ENCODE assay signal across 8 mouse cellular contexts in the genomic region with DNA sequence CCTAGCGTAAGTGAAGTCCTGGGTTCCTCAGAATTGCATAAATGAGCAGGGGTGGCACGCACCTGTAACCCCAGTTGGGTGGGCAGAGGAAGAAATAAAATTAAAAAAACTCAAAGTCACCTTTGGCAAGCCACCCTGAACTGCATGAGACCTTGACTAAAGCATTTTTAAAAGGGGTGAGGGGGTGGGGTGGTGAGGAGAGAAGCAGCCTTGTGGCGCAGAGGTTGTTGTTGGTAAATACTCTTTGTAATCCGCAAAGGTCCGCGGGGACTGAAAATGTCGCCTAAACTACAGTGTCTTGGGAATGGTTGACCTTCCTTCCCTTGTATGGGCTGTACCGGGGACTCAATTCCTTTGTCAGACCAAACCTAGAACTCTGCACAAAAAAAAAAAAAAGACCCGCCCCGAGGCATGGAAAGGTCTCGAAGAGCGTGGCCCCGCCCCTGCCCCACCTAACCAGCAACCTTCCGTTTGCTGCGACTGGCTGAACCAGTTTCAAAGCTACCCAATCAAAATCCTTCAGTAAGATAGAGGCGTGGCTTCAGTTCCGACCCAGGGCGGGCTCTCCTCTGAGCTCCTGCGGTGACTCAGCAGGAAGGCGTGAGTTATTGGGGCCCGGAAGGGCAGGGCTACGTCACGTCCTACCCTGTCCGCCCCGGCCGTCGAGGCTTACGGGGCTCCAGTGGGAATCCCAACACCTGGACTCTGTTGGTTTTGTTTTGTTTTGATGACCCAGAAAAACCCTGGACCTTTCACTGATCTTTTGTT. TPM values are rescaled to one million over a fixed set of nuclear protein-coding genes. Genes with fewer than 3 reads are reported as not detected.
DNase-seq lines count a peak whose midpoint lies in the region; ATAC-seq and TF ChIP-seq lines count a peak whose summit lies in the region.

No protein-coding gene starts in this region.

- 9% methylated on average over 27 of the region's 28 CpGs for WGBS in kidney, embryonic 14.5 days
- 8% methylated on average over 28 of the region's 28 CpGs for WGBS in limb, embryonic 15.5 days

- peak overlapping the region; percentile 87 for H3K27ac ChIP-seq in bone marrow macrophage, adult 2 months (ENCODE audit: insufficient read depth, low read depth, low read length)
- H3K27ac ChIP-seq in embryonic fibroblast, embryonic 13.5 days (ENCODE audit: insufficient read depth, low read length), result peak overlapping the region; percentile 86
- H3K27ac ChIP-seq in kidney, embryonic 14.5 days (ENCODE audit: low read depth, low read length), result peak overlapping the region; percentile 90
- H3K27ac ChIP-seq in limb, embryonic 15.5 days, result peak overlapping the region; percentile 82

- peak; percentile 100 for DNase-seq in 416B (ENCODE audit: low read depth)
- peak; percentile 98 to 99 for DNase-seq in heart, adult 9 months (ENCODE audit: low spot score in 2 of 2)
- DNase-seq in monocyte, adult 2 months (ENCODE audit: low read depth in 1 of 2, low spot score in 2 of 2), result peak; percentile 88 to 91
- peak; percentile 97 to 98 for DNase-seq in spleen, postnatal 36 days (ENCODE audit: low spot score in 2 of 2)

- H3K4me2 ChIP-seq in kidney, embryonic 14.5 days (replicated peaks; ENCODE audit: low read depth, low read length), result peak overlapping the region; percentile 42
- H3K4me2 ChIP-seq in limb, embryonic 15.5 days, result peak overlapping the region; percentile 47

- peak; percentile 87 for ATAC-seq in kidney, embryonic 14.5 days (ENCODE audit: low FRiP score, low TSS enrichment)
- ATAC-seq in limb, embryonic 15.5 days (ENCODE audit: insufficient number of reproducible peaks, low FRiP score, low TSS enrichment, low read depth), result peak; percentile 85

- H3K9me3 ChIP-seq in kidney, embryonic 14.5 days (ENCODE audit: control insufficient read depth, low read length), result no peaks in the 10 kb centered on the region
- H3K9me3 ChIP-seq in limb, embryonic 15.5 days, result no peaks in the 10 kb centered on the region

- TF ChIP-seq POLR2A in bone marrow macrophage, adult 2 months (IDR thresholded peaks at IDR 0.05; ENCODE audit: borderline replicate concordance, low read depth, low read length), result no peak
- peak; percentile 58; the same call in 1 of the 2 replicates for TF ChIP-seq POLR2A in embryonic fibroblast, embryonic 13.5 days (IDR thresholded peaks at IDR 0.05; ENCODE audit: low read depth, low read length)

- peaks cover 51% of the 10 kb centered on the region for H3K4me1 ChIP-seq in bone marrow macrophage, adult 2 months (ENCODE audit: control insufficient read depth, insufficient read depth, low read length)
- H3K4me1 ChIP-seq in embryonic fibroblast, embryonic 13.5 days (ENCODE audit: control insufficient read depth, insufficient read depth, low read length), result peaks cover 14% of the 10 kb centered on the region; the same call in 1 of the 2 replicates
- H3K4me1 ChIP-seq in kidney, embryonic 14.5 days (ENCODE audit: control insufficient read depth, insufficient read depth, low read length), result peaks cover 12% of the 10 kb centered on the region; the same call in 1 of the 2 replicates
- peaks cover 20% of the 10 kb centered on the region for H3K4me1 ChIP-seq in limb, embryonic 15.5 days

- H3K9ac ChIP-seq in kidney, embryonic 14.5 days (ENCODE audit: low read depth, low read length), result peak overlapping the region; percentile 34
- H3K9ac ChIP-seq in limb, embryonic 15.5 days, result no peak overlapping the region

- no peaks in the 10 kb centered on the region for H3K36me3 ChIP-seq in kidney, embryonic 14.5 days (ENCODE audit: control insufficient read depth, insufficient read depth, low read length)
- no peaks in the 10 kb centered on the region for H3K36me3 ChIP-seq in limb, embryonic 15.5 days

- no peak for TF ChIP-seq CTCF in bone marrow macrophage, adult 2 months (IDR thresholded peaks at IDR 0.05; ENCODE audit: low read depth, low read length)
- no peak for TF ChIP-seq CTCF in embryonic fibroblast, embryonic 13.5 days (IDR thresholded peaks at IDR 0.05; ENCODE audit: borderline replicate concordance, insufficient read depth, low read length)

- peak overlapping the region; percentile 52 for H3K4me3 ChIP-seq in bone marrow macrophage, adult 2 months (ENCODE audit: insufficient read depth, low read length)
- H3K4me3 ChIP-seq in embryonic fibroblast, embryonic 13.5 days (ENCODE audit: insufficient read depth, low read length), result peak overlapping the region; percentile 13; the same call in 1 of the 2 replicates
- H3K4me3 ChIP-seq in kidney, embryonic 14.5 days (ENCODE audit: low read length), result peak overlapping the region; percentile 18
- H3K4me3 ChIP-seq in limb, embryonic 15.5 days, result peak overlapping the region; percentile 37

- H3K27me3 ChIP-seq in kidney, embryonic 14.5 days (ENCODE audit: control insufficient read depth, insufficient read depth, low read length), result no peaks in the 10 kb centered on the region
- H3K27me3 ChIP-seq in limb, embryonic 15.5 days, result no peaks in the 10 kb centered on the region

RNA-seq across cellular contexts. Expression of a gene that starts 16.9 kb away (rescaled TPM):
- polyA plus RNA-seq in bone marrow macrophage, adult 2 months (2012; ENCODE audit: insufficient read depth, insufficient read length, missing spikeins), result 6.8 and 10.0 TPM in 2 replicates
- polyA plus RNA-seq in embryonic fibroblast, embryonic 13.5 days (2011; ENCODE audit: insufficient read length, low read depth, missing spikeins), result 3.2 and 3.3 TPM in 2 replicates
- 10.2 and 10.3 TPM in 2 replicates for polyA plus RNA-seq in kidney, embryonic 14.5 days (2014; fragmentation: Nextera tagmentation; extraction: Ambion mirVana)
- 2.0 and 2.1 TPM in 2 replicates for polyA plus RNA-seq in limb, embryonic 15.5 days (2015; fragmentation: Nextera tagmentation; extraction: Ambion mirVana)

RNA-seq across cellular contexts. Expression of a gene that starts 22.5 kb away (rescaled TPM):
- polyA plus RNA-seq in bone marrow macrophage, adult 2 months (2012; ENCODE audit: insufficient read depth, insufficient read length, missing spikeins), result not detected in 2 replicates
- polyA plus RNA-seq in embryonic fibroblast, embryonic 13.5 days (2011; ENCODE audit: insufficient read length, low read depth, missing spikeins), result not detected in 2 replicates
- 0.29 TPM in 1 of 2 replicates, not detected in the other for polyA plus RNA-seq in kidney, embryonic 14.5 days (2014; fragmentation: Nextera tagmentation; extraction: Ambion mirVana)
- polyA plus RNA-seq in limb, embryonic 15.5 days (2015; fragmentation: Nextera tagmentation; extraction: Ambion mirVana), result 0.17 and 0.44 TPM in 2 replicates

RNA-seq across cellular contexts. Expression of a gene that starts 23.0 kb away (rescaled TPM):
- 151 and 157 TPM in 2 replicates for polyA plus RNA-seq in bone marrow macrophage, adult 2 months (2012; ENCODE audit: insufficient read depth, insufficient read length, missing spikeins)
- polyA plus RNA-seq in embryonic fibroblast, embryonic 13.5 days (2011; ENCODE audit: insufficient read length, low read depth, missing spikeins), result 255 and 333 TPM in 2 replicates
- polyA plus RNA-seq in kidney, embryonic 14.5 days (2014; fragmentation: Nextera tagmentation; extraction: Ambion mirVana), result 90.2 and 105 TPM in 2 replicates
- polyA plus RNA-seq in limb, embryonic 15.5 days (2015; fragmentation: Nextera tagmentation; extraction: Ambion mirVana), result 162 and 168 TPM in 2 replicates

RNA-seq across cellular contexts. Expression of a gene that starts 37.2 kb away (rescaled TPM):
- 9.5 and 9.8 TPM in 2 replicates for polyA plus RNA-seq in bone marrow macrophage, adult 2 months (2012; ENCODE audit: insufficient read depth, insufficient read length, missing spikeins)
- 8.5 and 10.9 TPM in 2 replicates for polyA plus RNA-seq in embryonic fibroblast, embryonic 13.5 days (2011; ENCODE audit: insufficient read length, low read depth, missing spikeins)
- 24.0 and 26.6 TPM in 2 replicates for polyA plus RNA-seq in kidney, embryonic 14.5 days (2014; fragmentation: Nextera tagmentation; extraction: Ambion mirVana)
- 35.5 and 36.2 TPM in 2 replicates for polyA plus RNA-seq in limb, embryonic 15.5 days (2015; fragmentation: Nextera tagmentation; extraction: Ambion mirVana)

Comparison
In these comparisons a context has a peak if more than half of its experiments do, and no peak if none do; other contexts are left out.
1. Peak in every context shown above with its lines: DNase-seq, ATAC-seq, H3K4me3 ChIP-seq and H3K27ac ChIP-seq.